ENCODE assay signal across 13 mouse cellular contexts in the genomic region with DNA sequence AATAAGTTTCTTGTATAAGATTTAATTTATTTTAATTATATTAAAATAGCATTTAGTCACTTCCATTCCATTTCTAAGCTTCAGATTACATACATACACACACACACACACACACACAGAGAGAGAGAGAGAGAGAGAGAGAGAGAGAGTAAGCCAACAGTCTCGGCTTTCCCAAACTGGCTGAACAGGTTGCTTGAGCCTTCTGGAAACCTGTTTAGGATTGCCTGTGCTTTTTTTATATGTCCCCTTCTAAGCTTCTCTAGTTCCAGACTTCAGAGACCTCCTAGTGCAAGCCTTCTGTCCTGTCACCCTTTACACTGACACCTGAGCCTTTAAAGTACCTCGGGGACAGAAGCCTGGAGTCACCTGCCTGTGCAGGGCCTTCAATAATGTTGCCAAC. TPM values are rescaled to one million over a fixed set of nuclear protein-coding genes. Genes with fewer than 3 reads are reported as not detected.
DNase-seq lines count a peak whose midpoint lies in the region; ATAC-seq lines count a peak whose summit lies in the region.
"Had no signal": no experiment of that assay in that cellular context is flagged by ENCODE, and none has a peak within 500 bp of the region (broad histone marks: within the 10 kb centered on the region; RNA-seq: fewer than 3 reads in every experiment).

No protein-coding gene starts in this region.

- H3K27ac ChIP-seq in heart, embryonic 15.5 days: peak overlapping the region; percentile 91
- H3K27ac ChIP-seq in lung, embryonic 15.5 days: peak overlapping the region; percentile 75
- H3K27ac ChIP-seq in stomach, embryonic 15.5 days: peak overlapping the region; percentile 67; the same call in 1 of the 2 replicates
- no peak overlapping the region for H3K27ac ChIP-seq in midbrain, embryonic 14.5 days (replicated peaks; ENCODE audit: low read depth, low read length)
- H3K27ac ChIP-seq: macrophage had no signal

- no peak overlapping the region for H3K4me3 ChIP-seq in heart, embryonic 15.5 days
- no peak overlapping the region for H3K4me3 ChIP-seq in lung, embryonic 15.5 days
- H3K4me3 ChIP-seq in stomach, embryonic 15.5 days (replicated peaks): no peak overlapping the region
- H3K4me3 ChIP-seq in midbrain, embryonic 14.5 days (replicated peaks; ENCODE audit: low read depth, low read length): no peak overlapping the region

- H3K36me3 ChIP-seq in heart, embryonic 15.5 days: peaks cover 17% of the 10 kb centered on the region; the same call in 1 of the 2 replicates
- no peaks in the 10 kb centered on the region for H3K36me3 ChIP-seq in lung, embryonic 15.5 days
- no peaks in the 10 kb centered on the region for H3K36me3 ChIP-seq in stomach, embryonic 15.5 days
- no peaks in the 10 kb centered on the region for H3K36me3 ChIP-seq in midbrain, embryonic 14.5 days (ENCODE audit: control insufficient read depth, insufficient read depth, low read length)

- no peak for ATAC-seq in heart, embryonic 15.5 days (replicated peaks; ENCODE audit: insufficient number of reproducible peaks, insufficient read depth, low FRiP score, low read depth)
- no peak for ATAC-seq in lung, embryonic 15.5 days (ENCODE audit: borderline replicate concordance, extremely low read depth, low FRiP score, low TSS enrichment)
- no peak for ATAC-seq in stomach, embryonic 15.5 days (ENCODE audit: insufficient read depth, low FRiP score, low read depth)
- no peak for ATAC-seq in midbrain, embryonic 14.5 days (ENCODE audit: low FRiP score, low TSS enrichment)
- ATAC-seq: forebrain, embryonic 14.5 days had no signal

- no peaks in the 10 kb centered on the region for H3K9me3 ChIP-seq in heart, embryonic 15.5 days (replicated peaks)
- H3K9me3 ChIP-seq in lung, embryonic 15.5 days: no peaks in the 10 kb centered on the region
- H3K9me3 ChIP-seq in stomach, embryonic 15.5 days: no peaks in the 10 kb centered on the region
- H3K9me3 ChIP-seq in midbrain, embryonic 14.5 days (ENCODE audit: control insufficient read depth, low read length): no peaks in the 10 kb centered on the region

- H3K4me1 ChIP-seq in heart, embryonic 15.5 days (replicated peaks): peaks cover 72% of the 10 kb centered on the region
- H3K4me1 ChIP-seq in lung, embryonic 15.5 days: peaks cover 34% of the 10 kb centered on the region
- 0 out of 2 replicates have a peak, but pooled peaks cover 19% of the 10 kb centered on the region for H3K4me1 ChIP-seq in stomach, embryonic 15.5 days
- H3K4me1 ChIP-seq in midbrain, embryonic 14.5 days (ENCODE audit: control insufficient read depth, insufficient read depth, low read length): no peaks in the 10 kb centered on the region

- no peak overlapping the region for H3K4me2 ChIP-seq in heart, embryonic 15.5 days
- no peak overlapping the region for H3K4me2 ChIP-seq in lung, embryonic 15.5 days
- no peak overlapping the region for H3K4me2 ChIP-seq in stomach, embryonic 15.5 days
- H3K4me2 ChIP-seq in midbrain, embryonic 14.5 days (ENCODE audit: low read length): no peak overlapping the region

- no peaks in the 10 kb centered on the region for H3K27me3 ChIP-seq in heart, embryonic 15.5 days
- H3K27me3 ChIP-seq in lung, embryonic 15.5 days: no peaks in the 10 kb centered on the region
- no peaks in the 10 kb centered on the region for H3K27me3 ChIP-seq in stomach, embryonic 15.5 days (replicated peaks)
- H3K27me3 ChIP-seq in midbrain, embryonic 14.5 days (ENCODE audit: control insufficient read depth, insufficient read depth, low read length): no peaks in the 10 kb centered on the region

- no peak for DNase-seq in heart, adult 18-20 months
- no peak for DNase-seq in lung, postnatal 4 days
- peak; percentile 67 for DNase-seq in fat pad, adult 2 months (ENCODE audit: extremely low read depth, low read depth, low spot score)
- DNase-seq in right cerebral cortex, adult 18-20 months: no peak
- DNase-seq in midbrain, embryonic 14.5 days: no peak
- DNase-seq: adrenal gland, postnatal 25 days; layer of hippocampus, postnatal 36 days; right cerebral cortex, postnatal 4 days had no signal

- H3K9ac ChIP-seq in heart, embryonic 15.5 days: 0 out of 2 replicates have a peak overlapping the region, but pooled peaks have one; percentile 14
- H3K9ac ChIP-seq in lung, embryonic 15.5 days: no peak overlapping the region
- H3K9ac ChIP-seq in stomach, embryonic 15.5 days: no peak overlapping the region
- no peak overlapping the region for H3K9ac ChIP-seq in midbrain, embryonic 14.5 days (replicated peaks; ENCODE audit: low read length)

- WGBS in heart, embryonic 15.5 days: 37% methylated on average over 2 of the region's 2 CpGs
- 31% methylated on average over 2 of the region's 2 CpGs for WGBS in lung, embryonic 15.5 days
- WGBS in stomach, embryonic 15.5 days: 27% methylated on average over 2 of the region's 2 CpGs
- WGBS in midbrain, embryonic 14.5 days: 58% methylated on average over 2 of the region's 2 CpGs

RNA-seq across cellular contexts. Expression of a gene that starts 59.2 kb away (rescaled TPM):
- polyA plus RNA-seq in heart, embryonic 15.5 days (2015; fragmentation: Nextera tagmentation; extraction: Ambion mirVana): 3.3 and 4.0 TPM in 2 replicates
- total RNA-seq in heart, adult 18-20 months (2021): not detected
- 1.0 and 1.7 TPM in 2 replicates for polyA plus RNA-seq in lung, embryonic 15.5 days (2015; fragmentation: Nextera tagmentation; extraction: Ambion mirVana)
- 0.86 and 0.88 TPM in 2 replicates for polyA plus RNA-seq in stomach, embryonic 15.5 days (2015; fragmentation: Nextera tagmentation; extraction: Ambion mirVana)
- polyA plus RNA-seq in midbrain, embryonic 14.5 days (2014; fragmentation: Nextera tagmentation; extraction: Ambion mirVana): 0.57 TPM in 1 of 2 replicates, not detected in the other
- total RNA-seq: layer of hippocampus, postnatal 36 days had no signal
